ENCODE assay signal across 27 mouse cellular contexts in the genomic region with DNA sequence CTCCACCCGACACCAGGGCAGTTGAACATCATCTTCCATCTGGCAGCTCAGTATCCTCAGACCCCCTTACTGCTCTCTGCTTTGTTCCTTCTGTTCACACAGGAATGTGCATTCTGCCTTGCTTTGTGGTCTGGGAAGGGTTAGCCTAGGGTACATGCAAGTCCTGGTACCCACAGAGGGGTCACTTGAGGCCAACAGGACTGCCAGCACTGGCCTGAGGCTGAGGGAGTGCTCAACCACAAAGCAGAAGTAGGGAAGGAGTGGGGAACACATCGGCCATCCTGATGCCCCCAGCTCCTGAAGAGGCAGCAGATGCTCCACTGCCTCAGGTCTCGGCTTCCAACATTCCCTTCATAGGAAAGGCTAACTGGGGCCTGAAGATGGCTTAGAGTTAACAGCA.
DNase-seq lines count a peak whose midpoint lies in the region; ATAC-seq and TF ChIP-seq lines count a peak whose summit lies in the region.
"Had no signal": no experiment of that assay in that cellular context is flagged by ENCODE, and none has a peak within 500 bp of the region (broad histone marks: within the 10 kb centered on the region; RNA-seq: fewer than 3 reads in every experiment).

No protein-coding gene starts in this region.

- H3K4me1 ChIP-seq in forebrain, embryonic 12.5 days = no peaks in the 10 kb centered on the region
- H3K4me1 ChIP-seq: forebrain, embryonic 15.5 days; heart, embryonic 10.5 days; heart, embryonic 13.5 days; hindbrain, embryonic 12.5 days; hindbrain, embryonic 15.5 days had no signal

- H3K36me3 ChIP-seq in forebrain, embryonic 12.5 days (replicated peaks) = peaks cover 67% of the 10 kb centered on the region
- H3K36me3 ChIP-seq: G1E; heart, embryonic 10.5 days; heart, embryonic 13.5 days had no signal

- no peaks in the 10 kb centered on the region for H3K9me3 ChIP-seq in forebrain, embryonic 12.5 days
- H3K9me3 ChIP-seq: forebrain, embryonic 10.5 days; forebrain, embryonic 15.5 days; G1E; heart, embryonic 10.5 days; heart, embryonic 13.5 days; hindbrain, embryonic 12.5 days; hindbrain, embryonic 15.5 days had no signal

- peak; percentile 65 for ATAC-seq in megakaryocyte progenitor cell, adult 5-6 weeks (replicated peaks; ENCODE audit: poor library complexity)
- ATAC-seq in forebrain, embryonic 12.5 days (ENCODE audit: low FRiP score) = no peak
- ATAC-seq: forebrain, embryonic 15.5 days; inflammation-experienced regulatory T-cells, adult 6 months; intestine, embryonic 16.5 days; Patski had no signal

- TF ChIP-seq CTCF in left cerebral cortex, adult 2 months (IDR thresholded peaks at IDR 0.05) = no peak

- DNase-seq in heart, adult 11 months = peak; percentile 81
- DNase-seq in heart, postnatal 36 days = no peak
- DNase-seq in left cerebral cortex, adult 2 months (ENCODE audit: extremely low spot score in 1 of 2, low spot score in 2 of 2) = no peak
- no peak for DNase-seq in left cerebral cortex, postnatal 14 days (ENCODE audit: low spot score in 2 of 2)
- DNase-seq: adrenal gland, postnatal 10 days; adrenal gland, postnatal 36 days; B cell, adult 2 months; cerebellum, adult 2 months; cerebellum, adult 9-11 months; cerebellum, postnatal 25 days; embryo, embryonic 11 days; gastrocnemius, postnatal 10 days; heart, adult 2 months; heart, postnatal 14 days; kidney, adult 18-20 months had no signal

- H3K4me3 ChIP-seq in left cerebral cortex, adult 2 months = no peak overlapping the region
- no peak overlapping the region for H3K4me3 ChIP-seq in forebrain, embryonic 12.5 days (replicated peaks)
- H3K4me3 ChIP-seq: forebrain, embryonic 10.5 days; forebrain, embryonic 15.5 days; heart, adult 2 months; heart, embryonic 10.5 days; heart, embryonic 13.5 days; hindbrain, embryonic 12.5 days; hindbrain, embryonic 15.5 days had no signal

- no peak overlapping the region for H3K4me2 ChIP-seq in forebrain, embryonic 12.5 days
- H3K4me2 ChIP-seq: forebrain, embryonic 15.5 days; heart, embryonic 13.5 days; hindbrain, embryonic 12.5 days; hindbrain, embryonic 15.5 days had no signal

- intact Hi-C loops in heart, postnatal 36 days (cut with DNase I) = no loop called here
- intact Hi-C loops in left cerebral cortex, adult 2 months (cut with DNase I) = no loop called here
- intact Hi-C loops in left cerebral cortex, postnatal 14 days (cut with DNase I) = no loop called here

- WGBS in forebrain, embryonic 12.5 days = 93% methylated on average over 3 of the region's 3 CpGs

- H3K27me3 ChIP-seq in forebrain, embryonic 12.5 days = no peaks in the 10 kb centered on the region
- H3K27me3 ChIP-seq: forebrain, embryonic 15.5 days; hindbrain, embryonic 12.5 days; hindbrain, embryonic 15.5 days had no signal

- H3K27ac ChIP-seq in left cerebral cortex, adult 2 months = 0 out of 2 replicates have a peak overlapping the region, but pooled peaks have one; percentile 1
- H3K27ac ChIP-seq in forebrain, embryonic 12.5 days = no peak overlapping the region
- H3K27ac ChIP-seq: forebrain, embryonic 10.5 days; forebrain, embryonic 15.5 days; heart, adult 2 months; heart, embryonic 10.5 days; heart, embryonic 13.5 days; hindbrain, embryonic 12.5 days; hindbrain, embryonic 15.5 days had no signal

- H3K9ac ChIP-seq in forebrain, embryonic 12.5 days = no peak overlapping the region
- H3K9ac ChIP-seq: forebrain, embryonic 15.5 days; heart, embryonic 13.5 days; hindbrain, embryonic 12.5 days; hindbrain, embryonic 15.5 days had no signal
